Mouse (Mus musculus) left cerebral cortex, postnatal 36 days (tissue): ENCODE results near the gene Pla2g12b. TPM values are rescaled to one million over a fixed set of nuclear protein-coding genes. Genes with fewer than 3 reads are reported as not detected.
A peak's percentile ranks its signal among the peaks of the same experiment; 100 is the strongest.

ENCODE experiments used
- DNase-seq, 2 experiments: peaks; one replicate each; pipeline ENCODE4 v3.0.0; 2021 to 2022; ENCODE audit warnings: low spot score in 2 of 2, mixed read lengths in 1 of 2
- intact Hi-C: fragments of 180-260 bp; cut with DNase I; formaldehyde crosslinking; loops from one replicate; pipeline ENCODE4 v1.15.1; 2025
- total RNA-seq, 2 experiments: library from RNA; stranded (reverse); gene quantifications; 2 replicates each; pipeline ENCODE4 v1.2.3; 2021

The Pla2g12b gene
- total RNA-seq, 2 experiments from 2014 or later: not detected

- no peak for DNase-seq
- intact Hi-C loops: loop anchor here (10.0 kb wide), 1 partner anchor 390 kb away; no protein-coding TSS in a partner anchor
Observed at GRCm38 (mm10) chr10:59454631-59455030, 51.2 kb downstream of the Pla2g12b start.

- DNase-seq: peak; percentile 39 to 59
- intact Hi-C loops: loop anchor here (10.0 kb wide), 1 partner anchor 385 kb away; no protein-coding TSS in a partner anchor
Observed at GRCm38 (mm10) chr10:59459767-59460166, 56.3 kb downstream of the Pla2g12b start.

GRCm38 (mm10) chr10:59462307-59462706 lies 58.8 kb downstream of the Pla2g12b start:
- DNase-seq: no peak
- intact Hi-C loops: no loop called here

DNA sequence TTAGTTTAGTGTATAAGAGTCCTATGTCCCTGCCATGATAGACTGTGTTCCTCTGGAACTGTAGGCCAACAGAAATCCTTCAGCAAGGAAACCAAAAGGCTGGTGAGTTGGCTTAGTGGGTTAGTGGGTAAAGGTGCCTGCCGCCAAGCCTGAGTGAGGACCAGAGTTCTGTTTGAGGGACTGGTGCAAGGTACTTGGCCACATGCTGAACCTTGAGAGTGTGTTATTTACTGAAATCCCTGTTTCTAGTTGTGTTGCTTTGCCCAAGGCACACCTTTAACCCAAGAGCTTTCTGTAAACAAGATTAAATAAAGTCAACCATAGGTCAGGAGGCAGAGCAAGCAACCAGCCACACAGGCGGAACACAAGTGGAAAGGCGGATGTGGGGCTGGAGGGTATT lies 62.1 kb downstream of the Pla2g12b start:
- intact Hi-C loops: no loop called here
- DNase-seq: no peak

GRCm38 (mm10) chr10:59466626-59467025 lies 63.2 kb downstream of the Pla2g12b start:
- intact Hi-C loops: no loop called here

DNA sequence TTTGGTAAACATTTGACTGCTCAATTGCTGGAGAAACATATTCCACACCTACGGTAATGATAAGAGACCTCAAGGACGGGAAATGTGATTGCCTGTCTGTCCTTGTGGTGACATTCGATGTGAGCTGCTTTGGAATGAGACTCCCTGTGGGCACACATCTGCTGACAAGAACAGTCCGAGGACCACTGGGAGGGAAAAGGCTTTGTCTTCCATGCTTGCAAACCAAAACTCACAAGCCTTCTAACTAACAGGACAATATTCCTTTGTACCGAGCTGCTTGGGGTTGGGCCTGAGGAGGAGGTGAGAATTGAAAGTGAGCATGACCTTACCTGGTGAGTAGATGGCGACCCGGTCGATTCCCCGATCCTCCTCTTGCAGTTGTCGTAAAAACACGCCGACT lies 63.8 kb downstream of the Pla2g12b start:
- intact Hi-C loops: no loop called here
- no peak for DNase-seq

More at GRCm38 (mm10) chr10:59466626-59467025, 63.2 kb downstream of the Pla2g12b start:
- DNase-seq: no peak

- intact Hi-C loops: no loop called here
- DNase-seq: peak; percentile 18 to 23
Observed at GRCm38 (mm10) chr10:59470451-59470850, 67.0 kb downstream of the Pla2g12b start.

Other genes starting within 250 kb of the Pla2g12b start
- gene Sept10, start 181.8 kb upstream of the Pla2g12b start, total RNA-seq: 1 to 10 TPM; 6.4 to 7.3 TPM
- 1 to 10 TPM; 7.9 to 8.8 TPM for gene Sowahc, start 181.7 kb upstream of the Pla2g12b start, total RNA-seq
- 10 to 100 TPM; 31.7 to 45.5 TPM for gene P4ha1, start 80.4 kb upstream of the Pla2g12b start, total RNA-seq
- gene Gm10273, start 8.0 kb upstream of the Pla2g12b start, total RNA-seq: 10 to 100 TPM; 39.0 to 45.6 TPM
- under 1 TPM; 0.30 to 0.84 TPM for gene Oit3, start 38.1 kb downstream of the Pla2g12b start, total RNA-seq
- not detected for gene Gm10322, start 212.4 kb downstream of the Pla2g12b start, total RNA-seq
- gene Mcu, start 213.0 kb downstream of the Pla2g12b start, total RNA-seq: 10 to 100 TPM; 34.5 to 36.5 TPM